Mouse (Mus musculus) ES-E14 (cell line): ENCODE measurements around the gene Hist2h2aa1. TPM values are rescaled to one million over a fixed set of nuclear protein-coding genes. Genes with fewer than 3 reads are reported as not detected.
"Not testable (repeated sequence)": the region's sequence is repeated elsewhere in the genome, so short reads cannot be mapped to it uniquely, and the experiment has no call there.

Experiments used
- DNase-seq: peaks from one replicate; pipeline ENCODE4 v3.0.0-alpha.2; 2013; ENCODE audit warnings: low read depth, low spot score
- H3K27ac ChIP-seq: 2 replicates; pipeline ENCODE4 v1.5.1; 2012; ENCODE audit warnings: low read depth, mild to moderate bottlenecking, low read length, moderate library complexity, mixed read lengths; ENCODE audit not compliant: poor library complexity, insufficient read depth, severe bottlenecking
- H3K36me3 ChIP-seq: 2 replicates; pipeline ENCODE4 v1.6.1; 2012; ENCODE audit warnings: mild to moderate bottlenecking, low read length, moderate library complexity, mixed read lengths; ENCODE audit not compliant: control insufficient read depth, poor library complexity, insufficient read depth, severe bottlenecking
- H3K4me1 ChIP-seq, 2 experiments: fragments of 150-350 bp in 1 of 2; sonication (generic) in 1 of 2; 2 replicates each; pipeline ENCODE4 v1.6.1; 2012; ENCODE audit warnings: low read length in 2 of 2, mild to moderate bottlenecking in 1 of 2, mixed read lengths in 1 of 2; ENCODE audit not compliant: control insufficient read depth in 2 of 2, insufficient read depth in 2 of 2, poor library complexity in 1 of 2
- H3K4me3 ChIP-seq, 2 experiments: fragments of 150-350 bp in 1 of 2; sonication (generic) in 1 of 2; 2 replicates each; pipeline ENCODE4 v1.5.1; 2012; ENCODE audit warnings: low read length in 2 of 2, low read depth in 1 of 2, mild to moderate bottlenecking in 1 of 2, mixed read lengths in 1 of 2; ENCODE audit not compliant: insufficient read depth in 1 of 2, poor library complexity in 1 of 2, severe bottlenecking in 1 of 2
- H3K9ac ChIP-seq: 2 replicates; pipeline ENCODE4 v1.6.1; 2012; ENCODE audit warnings: low read depth, mild to moderate bottlenecking, low read length, mixed read lengths; ENCODE audit not compliant: poor library complexity, insufficient read depth, severe bottlenecking
- H3K9me3 ChIP-seq: fragments of 150-350 bp; sonication (generic); 2 replicates; pipeline ENCODE4 v1.6.1; 2012; ENCODE audit warnings: low read depth, mild to moderate bottlenecking, low read length; ENCODE audit not compliant: control insufficient read depth, insufficient read depth
- CHD2 ChIP-seq: IDR thresholded peaks from 2 replicates; pipeline ENCODE4 v1.6.1; 2014; ENCODE audit warnings: mild to moderate bottlenecking, low read depth, low read length, inconsistent platforms
- HCFC1 ChIP-seq: IDR thresholded peaks from 2 replicates; pipeline ENCODE4 v1.6.1; 2012; ENCODE audit warnings: low read length, inconsistent platforms, borderline replicate concordance; ENCODE audit not compliant: insufficient read depth
- MAFK ChIP-seq: IDR thresholded peaks from 2 replicates; pipeline ENCODE4 v1.6.1; 2014; ENCODE audit warnings: mild to moderate bottlenecking, low read depth, low read length, inconsistent platforms; ENCODE audit not compliant: insufficient read depth
- ZC3H11A ChIP-seq: IDR thresholded peaks from 2 replicates; pipeline ENCODE4 v1.6.1; 2012; ENCODE audit warnings: low read depth, mild to moderate bottlenecking, inconsistent platforms, low read length, borderline replicate concordance
- ZNF384 ChIP-seq: IDR thresholded peaks from 2 replicates; pipeline ENCODE4 v1.6.1; 2012; ENCODE audit warnings: low read depth, low read length, inconsistent platforms
- in situ Hi-C, 2 experiments: fragments of 600-800 bp; cut with MboI; formaldehyde crosslinking; loops; one replicate each; pipeline ENCODE4 v1.15.1; 2025; ENCODE audit warnings: low sequenced_read_pairs in 2 of 2, inconsistent platforms in 1 of 2; ENCODE audit not compliant: unreplicated experiment in 2 of 2
- total RNA-seq: library from RNA; depleted of rRNA; stranded (reverse); fragments of 300-350 nt; gene quantifications from 2 replicates; pipeline ENCODE4 v1.2.3, GENCODE M21; 2012

Gene Hist2h2aa1
- total RNA-seq, 1 experiment, result 2,311 TPM

- in situ Hi-C loops, result no loop called here
- peak overlapping the region; percentile 48; the same call in 1 of the 2 replicates for H3K27ac ChIP-seq
- TF ChIP-seq MAFK (no peak), HCFC1 (no peak), ZNF384 (no peak), CHD2 (no peak), ZC3H11A (no peak)
- no peak for DNase-seq
- H3K4me3 ChIP-seq, result peak overlapping the region in 1 of 2 experiments; percentile 52; a peak in 3 of 4 replicates
- H3K9me3 ChIP-seq, result no peaks in the 10 kb centered on the region
- peak overlapping the region; percentile 75; the same call in 1 of the 2 replicates for H3K9ac ChIP-seq
- H3K4me1 ChIP-seq, result peaks cover 6 to 17% of the 10 kb centered on the region in 2 experiments
- no peaks in the 10 kb centered on the region for H3K36me3 ChIP-seq
Observed at GRCm38 (mm10) chr3:96240799-96241197, 4.5 kb upstream of the Hist2h2aa1 start.

- H3K9me3 ChIP-seq, result no peaks in the 10 kb centered on the region
- peaks cover 6 to 12% of the 10 kb centered on the region in 2 experiments; a peak in 3 of 4 replicates for H3K4me1 ChIP-seq
- TF ChIP-seq CHD2 (no peak), ZC3H11A (no peak), ZNF384 (no peak), HCFC1 (no peak), MAFK (no peak)
- H3K27ac ChIP-seq, result peak overlapping the region; percentile 55; the same call in 1 of the 2 replicates
- peak overlapping the region; percentile 74 to 78 for H3K4me3 ChIP-seq
- peak overlapping the region; percentile 63 for H3K9ac ChIP-seq
- DNase-seq, result no peak
- in situ Hi-C loops, result no loop called here
- H3K36me3 ChIP-seq, result no peaks in the 10 kb centered on the region
Observed at GRCm38 (mm10) chr3:96243921-96244572, 1.2 kb upstream of the Hist2h2aa1 start.

- peaks cover 4 to 12% of the 10 kb centered on the region in 2 experiments; a peak in 3 of 4 replicates for H3K4me1 ChIP-seq
- H3K36me3 ChIP-seq, H3K27ac ChIP-seq, DNase-seq, in situ Hi-C loops, H3K9me3 ChIP-seq, H3K4me3 ChIP-seq, H3K9ac ChIP-seq: not testable (repeated sequence)
Observed at GRCm38 (mm10) chr3:96246018-96246417, 721 bp downstream of the Hist2h2aa1 start.

GRCm38 (mm10) chr3:96246427-96246856 lies 1.1 kb downstream of the Hist2h2aa1 start, which contains the start of gene Hist2h3c1:
Hist2h3c1 (plus strand) TSS chr3:96246685.
- Histone ChIP-seq H3K4me1 (peaks cover 3 to 12% of the 10 kb centered on the region in 2 experiments; a peak in 3 of 4 replicates), H3K9ac (peak within 1 kb of the TSS; percentile 72), H3K4me3 (peak within 1 kb of the TSS; percentile 57 to 64), H3K27ac (peak within 1 kb of the TSS; percentile 86)
- in situ Hi-C loops, H3K9me3 ChIP-seq, DNase-seq, H3K36me3 ChIP-seq: not testable (repeated sequence)
